Mouse (Mus musculus): ENCODE measurements around the gene Ripor3. TPM values are rescaled to one million over a fixed set of nuclear protein-coding genes. Genes with fewer than 3 reads are reported as not detected.

Ripor3 gene
- polyA plus RNA-seq, 1 experiment, result 0.94 TPM

GRCm38 (mm10) chr2:167942926-167943633 is 67.3 kb downstream of the Ripor3 start:
- Histone ChIP-seq H3K36me3 (ENCODE audit: control insufficient read depth, insufficient read depth) (no peaks in the 10 kb centered on the region), H3K79me2 (ENCODE audit: control insufficient read depth, insufficient read depth) (peaks cover 88% of the 10 kb centered on the region), H3K27me3 (ENCODE audit: control insufficient read depth, insufficient read depth, insufficient read length) (no peaks in the 10 kb centered on the region), H3K4me2 (ENCODE audit: low read depth) (peak overlapping the region; percentile 92), H3ac (ENCODE audit: control insufficient read depth, insufficient read length) (no peak overlapping the region), H3K4me3 (peak overlapping the region; percentile 7)
- TF ChIP-seq CEBPB (IDR thresholded peaks at IDR 0.05; ENCODE audit: insufficient read depth, poor library complexity, severe bottlenecking) (no peak), POLR2AphosphoS2 (IDR thresholded peaks at IDR 0.05; ENCODE audit: insufficient read length, low read depth) (no peak), MAX (IDR thresholded peaks at IDR 0.05; ENCODE audit: low read depth) (no peak), TCF3 (IDR thresholded peaks at IDR 0.05; ENCODE audit: insufficient read length, low read depth) (no peak), TCF12 (IDR thresholded peaks at IDR 0.05; ENCODE audit: insufficient read depth, poor library complexity, severe bottlenecking) (no peak), POLR2A (IDR thresholded peaks at IDR 0.05; ENCODE audit: insufficient read length, low read depth) (no peak), REST (IDR thresholded peaks at IDR 0.05; ENCODE audit: insufficient read depth, insufficient read length) (no peak), MYOG (IDR thresholded peaks at IDR 0.05; ENCODE audit: control insufficient read depth in 1 of 3, insufficient read depth in 1 of 3, insufficient read length in 2 of 3, low read depth in 2 of 3) (no peak), SRF (IDR thresholded peaks at IDR 0.05; ENCODE audit: control insufficient read depth, insufficient read length, low read depth) (no peak), USF1 (IDR thresholded peaks at IDR 0.05; ENCODE audit: low read depth) (no peak), E2F4 (IDR thresholded peaks at IDR 0.05; ENCODE audit: insufficient read depth) (no peak), MYOD1 (IDR thresholded peaks at IDR 0.05; ENCODE audit: control insufficient read depth in 1 of 3, insufficient read length in 2 of 3, low read depth in 2 of 3) (no peak)

- Histone ChIP-seq H3K79me2 (ENCODE audit: control insufficient read depth, insufficient read depth) (peaks cover 88% of the 10 kb centered on the region), H3K4me3 (peak overlapping the region; percentile 7), H3K4me2 (ENCODE audit: low read depth) (peak overlapping the region; percentile 92), H3ac (ENCODE audit: control insufficient read depth, insufficient read length) (no peak overlapping the region), H3K27me3 (ENCODE audit: control insufficient read depth, insufficient read depth, insufficient read length) (no peaks in the 10 kb centered on the region), H3K36me3 (ENCODE audit: control insufficient read depth, insufficient read depth) (no peaks in the 10 kb centered on the region)
- TF ChIP-seq MYOG (IDR thresholded peaks at IDR 0.05; ENCODE audit: control insufficient read depth in 1 of 3, insufficient read depth in 1 of 3, insufficient read length in 2 of 3, low read depth in 2 of 3), result peak in 1 of 3 experiments; percentile 48
- TF ChIP-seq USF1 (IDR thresholded peaks at IDR 0.05; ENCODE audit: low read depth), result no peak
- peak in 1 of 3 experiments; percentile 35 for TF ChIP-seq MYOD1 (IDR thresholded peaks at IDR 0.05; ENCODE audit: control insufficient read depth in 1 of 3, insufficient read length in 2 of 3, low read depth in 2 of 3)
- peak; percentile 41 for TF ChIP-seq REST (IDR thresholded peaks at IDR 0.05; ENCODE audit: insufficient read depth, insufficient read length)
- no peak for TF ChIP-seq MAX (IDR thresholded peaks at IDR 0.05; ENCODE audit: low read depth)
Observed at GRCm38 (mm10) chr2:167942199-167942925, 68.1 kb downstream of the Ripor3 start.

GRCm38 (mm10) chr2:167941745-167942176 is 68.7 kb downstream of the Ripor3 start:
- TF ChIP-seq MYOD1 (IDR thresholded peaks at IDR 0.05; ENCODE audit: control insufficient read depth in 1 of 3, insufficient read length in 2 of 3, low read depth in 2 of 3) (peak in 1 of 3 experiments; percentile 5), MAX (IDR thresholded peaks at IDR 0.05; ENCODE audit: low read depth) (no peak)
- H3K36me3 ChIP-seq (ENCODE audit: control insufficient read depth, insufficient read depth), result no peaks in the 10 kb centered on the region
- no peak overlapping the region for H3ac ChIP-seq (ENCODE audit: control insufficient read depth, insufficient read length)
- no peaks in the 10 kb centered on the region for H3K27me3 ChIP-seq (ENCODE audit: control insufficient read depth, insufficient read depth, insufficient read length)
- peak overlapping the region; percentile 92 for H3K4me2 ChIP-seq (ENCODE audit: low read depth)
- peak overlapping the region; percentile 7 for H3K4me3 ChIP-seq
- H3K79me2 ChIP-seq (ENCODE audit: control insufficient read depth, insufficient read depth), result peaks cover 88% of the 10 kb centered on the region

DNA sequence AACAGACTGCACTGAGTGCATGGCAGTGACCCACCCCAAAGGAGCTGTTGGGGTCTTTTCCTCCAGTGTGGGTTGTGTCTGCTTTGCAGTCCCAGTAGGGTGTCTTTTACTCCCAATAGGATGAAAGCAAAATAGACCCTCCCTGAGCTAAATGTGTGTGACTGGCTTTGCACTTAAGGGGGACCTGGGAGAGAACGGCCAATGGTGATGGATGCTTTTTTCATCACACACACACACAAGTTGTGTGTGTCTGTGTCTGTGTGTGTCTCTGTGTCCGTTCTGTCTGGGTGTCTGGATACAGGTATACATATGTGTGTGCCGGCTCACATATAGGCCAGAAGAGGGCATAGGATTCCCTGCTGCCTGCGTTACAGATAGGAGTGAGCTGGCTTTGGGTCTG is 69.1 kb downstream of the Ripor3 start:
- peak overlapping the region; percentile 92 for H3K4me2 ChIP-seq (ENCODE audit: low read depth)
- TF ChIP-seq MYOD1 (IDR thresholded peaks at IDR 0.05; ENCODE audit: control insufficient read depth in 1 of 3, insufficient read length in 2 of 3, low read depth in 2 of 3) (no peak), POLR2A (IDR thresholded peaks at IDR 0.05; ENCODE audit: insufficient read length, low read depth) (no peak), REST (IDR thresholded peaks at IDR 0.05; ENCODE audit: insufficient read depth, insufficient read length) (no peak), MAX (IDR thresholded peaks at IDR 0.05; ENCODE audit: low read depth) (no peak), TCF12 (IDR thresholded peaks at IDR 0.05; ENCODE audit: insufficient read depth, poor library complexity, severe bottlenecking) (no peak), MYOG (IDR thresholded peaks at IDR 0.05; ENCODE audit: control insufficient read depth in 1 of 3, insufficient read depth in 1 of 3, insufficient read length in 2 of 3, low read depth in 2 of 3) (no peak), TCF3 (IDR thresholded peaks at IDR 0.05; ENCODE audit: insufficient read length, low read depth) (no peak), USF1 (IDR thresholded peaks at IDR 0.05; ENCODE audit: low read depth) (no peak), POLR2AphosphoS2 (IDR thresholded peaks at IDR 0.05; ENCODE audit: insufficient read length, low read depth) (no peak)

GRCm38 (mm10) chr2:167940636-167941035 is 69.8 kb downstream of the Ripor3 start:
- H3ac ChIP-seq (ENCODE audit: control insufficient read depth, insufficient read length), result no peak overlapping the region
- peak overlapping the region; percentile 14 for H3K4me2 ChIP-seq (ENCODE audit: low read depth)
- peaks cover 88% of the 10 kb centered on the region for H3K79me2 ChIP-seq (ENCODE audit: control insufficient read depth, insufficient read depth)
- H3K27me3 ChIP-seq (ENCODE audit: control insufficient read depth, insufficient read depth, insufficient read length), result no peaks in the 10 kb centered on the region
- no peaks in the 10 kb centered on the region for H3K36me3 ChIP-seq (ENCODE audit: control insufficient read depth, insufficient read depth)
- TF ChIP-seq MAX (IDR thresholded peaks at IDR 0.05; ENCODE audit: low read depth), result no peak
- TF ChIP-seq TCF3 (IDR thresholded peaks at IDR 0.05; ENCODE audit: insufficient read length, low read depth), result no peak
- TF ChIP-seq SRF (IDR thresholded peaks at IDR 0.05; ENCODE audit: control insufficient read depth, insufficient read length, low read depth), result no peak
- no peak for TF ChIP-seq POLR2AphosphoS2 (IDR thresholded peaks at IDR 0.05; ENCODE audit: insufficient read length, low read depth)
- TF ChIP-seq MYOD1 (IDR thresholded peaks at IDR 0.05; ENCODE audit: control insufficient read depth in 1 of 3, insufficient read length in 2 of 3, low read depth in 2 of 3), result no peak
- no peak for TF ChIP-seq E2F4 (IDR thresholded peaks at IDR 0.05; ENCODE audit: insufficient read depth)
- TF ChIP-seq USF1 (IDR thresholded peaks at IDR 0.05; ENCODE audit: low read depth), result no peak
- no peak overlapping the region for H3K4me3 ChIP-seq

More for the DNA sequence above, 69.1 kb downstream of the Ripor3 start:
- H3ac ChIP-seq (ENCODE audit: control insufficient read depth, insufficient read length), result no peak overlapping the region
- H3K36me3 ChIP-seq (ENCODE audit: control insufficient read depth, insufficient read depth), result no peaks in the 10 kb centered on the region
- peaks cover 88% of the 10 kb centered on the region for H3K79me2 ChIP-seq (ENCODE audit: control insufficient read depth, insufficient read depth)
- H3K27me3 ChIP-seq (ENCODE audit: control insufficient read depth, insufficient read depth, insufficient read length), result no peaks in the 10 kb centered on the region
- H3K4me3 ChIP-seq, result no peak overlapping the region
